In the genomic region with DNA sequence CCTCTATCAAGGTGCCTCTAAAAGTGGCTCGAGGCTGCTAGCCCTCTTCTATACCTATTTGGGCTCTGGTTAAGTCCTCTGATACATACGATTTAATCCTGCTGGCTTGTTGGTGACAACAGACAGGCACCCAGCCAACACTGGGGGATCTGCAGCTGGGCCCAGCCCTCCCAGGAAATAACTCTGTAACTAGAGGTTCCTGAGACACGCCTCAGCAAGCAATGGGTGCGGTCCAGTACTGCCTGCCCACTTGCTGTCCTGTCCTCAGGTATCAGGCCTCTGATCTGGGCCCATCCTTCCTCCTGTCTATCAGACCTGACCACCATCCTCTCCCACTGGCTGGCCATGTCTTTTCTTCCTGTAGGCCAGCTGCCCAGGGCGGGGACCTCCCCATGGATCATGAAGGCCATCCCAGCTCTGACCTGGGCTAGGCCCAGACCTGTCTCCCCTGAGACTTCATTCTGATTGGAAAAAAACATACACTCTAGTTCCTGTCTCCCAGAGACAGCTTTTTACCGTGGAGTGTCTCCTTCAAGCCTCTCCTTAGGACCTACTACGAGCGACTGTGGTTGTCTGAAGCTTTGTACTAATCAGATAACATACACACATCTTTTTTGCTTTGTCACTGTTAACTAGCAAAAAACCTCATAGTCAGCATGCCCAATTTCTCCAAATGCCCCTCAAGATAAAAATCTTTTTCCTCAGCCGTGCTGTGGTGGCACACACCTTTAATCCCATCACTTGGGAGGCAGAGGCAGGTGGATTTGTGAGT, we compare ENCODE assay signal across 10 mouse cellular contexts. TPM values are rescaled to one million over a fixed set of nuclear protein-coding genes. Genes with fewer than 3 reads are reported as not detected.
DNase-seq lines count a peak whose midpoint lies in the region; ATAC-seq lines count a peak whose summit lies in the region.
"Had no signal": no experiment of that assay in that cellular context is flagged by ENCODE, and none has a peak within 500 bp of the region (broad histone marks: within the 10 kb centered on the region; RNA-seq: fewer than 3 reads in every experiment).

No protein-coding gene starts in this region.

- H3K4me1 ChIP-seq in intestine, embryonic 16.5 days (ENCODE audit: control insufficient read depth, insufficient read depth, low read length) = peaks cover 31% of the 10 kb centered on the region
- H3K4me1 ChIP-seq in intestine, embryonic 15.5 days (replicated peaks) = peaks cover 35% of the 10 kb centered on the region
- H3K4me1 ChIP-seq in midbrain, embryonic 11.5 days (ENCODE audit: control insufficient read depth, insufficient read depth, low read length) = peaks cover 9% of the 10 kb centered on the region

- H3K36me3 ChIP-seq in intestine, embryonic 16.5 days (ENCODE audit: control insufficient read depth, insufficient read depth, low read length) = no peaks in the 10 kb centered on the region
- H3K36me3 ChIP-seq in intestine, embryonic 15.5 days = no peaks in the 10 kb centered on the region
- H3K36me3 ChIP-seq in midbrain, embryonic 11.5 days (ENCODE audit: control insufficient read depth, insufficient read depth, low read length) = no peaks in the 10 kb centered on the region
- H3K36me3 ChIP-seq: embryonic facial prominence, embryonic 15.5 days; hindbrain, embryonic 10.5 days had no signal

- H3K27ac ChIP-seq in intestine, embryonic 16.5 days (ENCODE audit: low read length) = no peak overlapping the region
- no peak overlapping the region for H3K27ac ChIP-seq in intestine, embryonic 15.5 days
- H3K27ac ChIP-seq in midbrain, embryonic 11.5 days (ENCODE audit: low read depth, low read length) = no peak overlapping the region
- H3K27ac ChIP-seq: embryonic facial prominence, embryonic 15.5 days; hindbrain, embryonic 10.5 days had no signal

- 64% methylated on average over 9 of the region's 9 CpGs for WGBS in intestine, embryonic 16.5 days
- WGBS in intestine, embryonic 15.5 days = 68% methylated on average over 9 of the region's 9 CpGs
- WGBS in midbrain, embryonic 11.5 days = 86% methylated on average over 9 of the region's 9 CpGs

- no peak overlapping the region for H3K4me2 ChIP-seq in intestine, embryonic 16.5 days (ENCODE audit: low read depth, low read length)
- no peak overlapping the region for H3K4me2 ChIP-seq in intestine, embryonic 15.5 days (replicated peaks)
- no peak overlapping the region for H3K4me2 ChIP-seq in midbrain, embryonic 11.5 days
- H3K4me2 ChIP-seq: embryonic facial prominence, embryonic 15.5 days had no signal

- H3K27me3 ChIP-seq in intestine, embryonic 16.5 days (replicated peaks; ENCODE audit: control insufficient read depth, insufficient read depth, low read length) = no peaks in the 10 kb centered on the region
- no peaks in the 10 kb centered on the region for H3K27me3 ChIP-seq in intestine, embryonic 15.5 days (replicated peaks)
- H3K27me3 ChIP-seq in midbrain, embryonic 11.5 days (ENCODE audit: control insufficient read depth, insufficient read depth, low read length) = no peaks in the 10 kb centered on the region
- H3K27me3 ChIP-seq: embryonic facial prominence, embryonic 15.5 days had no signal

- H3K4me3 ChIP-seq in intestine, embryonic 16.5 days (ENCODE audit: low read length) = no peak overlapping the region
- no peak overlapping the region for H3K4me3 ChIP-seq in intestine, embryonic 15.5 days (replicated peaks)
- H3K4me3 ChIP-seq in midbrain, embryonic 11.5 days (ENCODE audit: low read depth, low read length) = no peak overlapping the region
- H3K4me3 ChIP-seq: embryonic facial prominence, embryonic 15.5 days; hindbrain, embryonic 10.5 days had no signal

- 0 out of 2 replicates have a peak, but pooled peaks have one; percentile 3 for ATAC-seq in intestine, embryonic 16.5 days
- no peak for ATAC-seq in intestine, embryonic 15.5 days
- ATAC-seq in midbrain, embryonic 11.5 days (ENCODE audit: low FRiP score) = no peak

- no peak overlapping the region for H3K9ac ChIP-seq in intestine, embryonic 16.5 days (ENCODE audit: low read depth, low read length)
- no peak overlapping the region for H3K9ac ChIP-seq in intestine, embryonic 15.5 days
- H3K9ac ChIP-seq in midbrain, embryonic 11.5 days (ENCODE audit: low read length) = no peak overlapping the region
- H3K9ac ChIP-seq: embryonic facial prominence, embryonic 15.5 days had no signal

- H3K9me3 ChIP-seq in intestine, embryonic 16.5 days (ENCODE audit: control insufficient read depth, low read length) = no peaks in the 10 kb centered on the region
- no peaks in the 10 kb centered on the region for H3K9me3 ChIP-seq in intestine, embryonic 15.5 days
- no peaks in the 10 kb centered on the region for H3K9me3 ChIP-seq in midbrain, embryonic 11.5 days (ENCODE audit: control insufficient read depth, low read length)
- H3K9me3 ChIP-seq: embryonic facial prominence, embryonic 15.5 days; hindbrain, embryonic 10.5 days had no signal

- DNase-seq in c-Kit-positive CD71-positive TER-119-positive erythroid progenitor cells, embryonic 14.5 days (ENCODE audit: low spot score) = peak; percentile 77
- DNase-seq in kidney, postnatal 10 days = peak; percentile 69
- peak; percentile 25 for DNase-seq in skeletal muscle tissue, adult 2 months (ENCODE audit: low read depth, low spot score)
- DNase-seq in midbrain, embryonic 11.5 days (ENCODE audit: low spot score, missing footprints) = no peak
- no peak for DNase-seq in cerebellum, adult 11 months
- DNase-seq in cerebellum, postnatal 25 days = no peak

RNA-seq across cellular contexts. Expression of gene Slc6a9, which starts 2.2 kb away (rescaled TPM):
- polyA plus RNA-seq in intestine, embryonic 16.5 days (2015; fragmentation: Nextera tagmentation; extraction: Ambion mirVana) = 10.1 and 10.8 TPM in 2 replicates
- 9.0 and 11.3 TPM in 2 replicates for polyA plus RNA-seq in intestine, embryonic 15.5 days (2015; fragmentation: Nextera tagmentation; extraction: Ambion mirVana)
- polyA plus RNA-seq in midbrain, embryonic 11.5 days (2014; fragmentation: Nextera tagmentation; extraction: Ambion mirVana) = 4.6 and 6.3 TPM in 2 replicates

RNA-seq across cellular contexts. Expression of gene Ccdc24, which starts 40.3 kb away (rescaled TPM):
- 0.66 and 0.86 TPM in 2 replicates for polyA plus RNA-seq in intestine, embryonic 16.5 days (2015; fragmentation: Nextera tagmentation; extraction: Ambion mirVana)
- polyA plus RNA-seq in intestine, embryonic 15.5 days (2015; fragmentation: Nextera tagmentation; extraction: Ambion mirVana) = 0.48 and 1.0 TPM in 2 replicates
- 0.76 and 1.4 TPM in 2 replicates for polyA plus RNA-seq in midbrain, embryonic 11.5 days (2014; fragmentation: Nextera tagmentation; extraction: Ambion mirVana)

RNA-seq across cellular contexts. Expression of gene B4galt2, which starts 51.2 kb away (rescaled TPM):
- polyA plus RNA-seq in intestine, embryonic 16.5 days (2015; fragmentation: Nextera tagmentation; extraction: Ambion mirVana) = 10.5 and 11.1 TPM in 2 replicates
- polyA plus RNA-seq in intestine, embryonic 15.5 days (2015; fragmentation: Nextera tagmentation; extraction: Ambion mirVana) = 14.0 and 15.6 TPM in 2 replicates
- polyA plus RNA-seq in midbrain, embryonic 11.5 days (2014; fragmentation: Nextera tagmentation; extraction: Ambion mirVana) = 26.8 and 29.1 TPM in 2 replicates

RNA-seq across cellular contexts. Expression of gene Atp6v0b, which starts 55.0 kb away (rescaled TPM):
- polyA plus RNA-seq in intestine, embryonic 16.5 days (2015; fragmentation: Nextera tagmentation; extraction: Ambion mirVana) = 345 and 371 TPM in 2 replicates
- 239 and 288 TPM in 2 replicates for polyA plus RNA-seq in intestine, embryonic 15.5 days (2015; fragmentation: Nextera tagmentation; extraction: Ambion mirVana)
- 214 and 216 TPM in 2 replicates for polyA plus RNA-seq in midbrain, embryonic 11.5 days (2014; fragmentation: Nextera tagmentation; extraction: Ambion mirVana)

RNA-seq across cellular contexts. Expression of gene Dph2, which starts 59.7 kb away (rescaled TPM):
- polyA plus RNA-seq in intestine, embryonic 16.5 days (2015; fragmentation: Nextera tagmentation; extraction: Ambion mirVana) = 17.1 and 19.4 TPM in 2 replicates
- polyA plus RNA-seq in intestine, embryonic 15.5 days (2015; fragmentation: Nextera tagmentation; extraction: Ambion mirVana) = 17.1 and 18.3 TPM in 2 replicates
- 23.9 and 27.7 TPM in 2 replicates for polyA plus RNA-seq in midbrain, embryonic 11.5 days (2014; fragmentation: Nextera tagmentation; extraction: Ambion mirVana)

Comparison
In these comparisons a context has a peak if more than half of its experiments do, and no peak if none do; other contexts are left out.
1. DNase-seq: peak in c-Kit-positive CD71-positive TER-119-positive erythroid progenitor cells, embryonic 14.5 days (single experiment), kidney, postnatal 10 days (single experiment) and skeletal muscle tissue, adult 2 months (single experiment); none in midbrain, embryonic 11.5 days (single experiment), cerebellum, adult 11 months (single experiment) and cerebellum, postnatal 25 days (0 of 2).